Mouse (Mus musculus) lung, postnatal 0 days (tissue): ENCODE results near the gene Zranb1.

ENCODE experiments used
- CTCF ChIP-seq: IDR thresholded peaks from 2 replicates; pipeline ENCODE4 v1.5.1; 2016; ENCODE audit warnings: antibody characterized with exemption, mild to moderate bottlenecking
- EP300 ChIP-seq: IDR thresholded peaks from 2 replicates; pipeline ENCODE4 v1.6.1; 2016; ENCODE audit warnings: antibody characterized with exemption, mild to moderate bottlenecking, control low read depth

DNA sequence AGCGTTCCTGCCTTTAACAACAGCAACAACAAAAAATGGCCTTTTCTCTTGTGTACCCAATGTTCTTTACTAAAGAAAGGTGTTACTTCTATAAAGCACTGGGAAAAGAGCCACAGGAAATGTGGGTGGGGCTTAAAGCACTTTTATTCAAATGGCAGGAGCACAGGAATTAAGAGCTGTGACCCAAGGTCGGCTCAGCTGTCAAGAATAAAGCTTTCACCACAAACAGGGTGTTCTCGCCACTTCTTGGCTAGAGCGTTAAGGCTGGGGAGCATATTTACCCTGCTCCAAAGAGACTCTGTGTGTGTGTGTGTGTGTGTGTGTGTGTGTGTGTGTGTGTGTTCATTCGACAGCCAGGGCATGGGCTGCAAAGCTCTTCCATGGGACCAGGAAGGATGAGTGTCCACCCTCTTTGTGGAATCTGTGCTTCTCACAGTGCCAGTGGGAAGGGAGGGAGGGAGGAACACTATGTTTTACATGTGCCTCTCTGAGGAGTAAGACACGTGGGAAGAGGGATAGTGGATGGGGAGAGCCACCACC, 88.6 kb downstream of the Zranb1 start:
- TF ChIP-seq CTCF (no peak), EP300 (no peak)
